Mouse (Mus musculus) bone marrow, adult 2 months (tissue): ENCODE measurements at regions not wholly inside any gene's neighbourhood (a gene's known extent, or its start where the extent isn't known, plus 50 kb on each side); places are given as distances from the start of the nearest gene placed in this dataset.

Experiments
- CTCF ChIP-seq: fragments of 200-500 bp; IDR thresholded peaks from 2 replicates; pipeline ENCODE4 v1.5.1; 2011; ENCODE audit warnings: low read length, control low read depth; ENCODE audit not compliant: control insufficient read depth, insufficient read depth
- POLR2A ChIP-seq: fragments of 200-500 bp; IDR thresholded peaks from 2 replicates; pipeline ENCODE4 v1.6.1; 2011; ENCODE audit warnings: low read depth, mild to moderate bottlenecking, control low read depth, low read length, borderline replicate concordance; ENCODE audit not compliant: control insufficient read depth

DNA sequence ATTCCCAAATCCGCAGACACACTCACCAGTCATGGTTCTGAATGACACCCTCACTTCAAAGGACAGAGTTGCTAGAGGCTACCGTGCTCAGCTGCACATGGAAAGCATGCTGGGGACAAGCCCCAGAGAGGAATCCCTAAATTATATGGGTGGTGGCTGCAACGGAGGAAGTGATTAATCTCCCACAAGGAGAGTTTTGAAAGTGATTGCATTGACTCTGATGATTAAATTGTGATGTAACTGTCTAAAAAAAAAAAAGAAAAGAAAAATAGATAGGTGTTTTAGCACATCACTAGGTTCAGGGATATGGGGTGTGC, 59.6 kb upstream of the Serp2 start:
- no peak for TF ChIP-seq CTCF
- no peak for TF ChIP-seq POLR2A
